Mouse (Mus musculus): ENCODE measurements around the gene Id2. TPM values are rescaled to one million over a fixed set of nuclear protein-coding genes. Genes with fewer than 3 reads are reported as not detected.
A peak's percentile ranks its signal among the peaks of the same experiment; 100 is the strongest.

Id2 gene
- total RNA-seq, 2 experiments from 2014 or later, result 10.3 to 40.7 TPM

DNA sequence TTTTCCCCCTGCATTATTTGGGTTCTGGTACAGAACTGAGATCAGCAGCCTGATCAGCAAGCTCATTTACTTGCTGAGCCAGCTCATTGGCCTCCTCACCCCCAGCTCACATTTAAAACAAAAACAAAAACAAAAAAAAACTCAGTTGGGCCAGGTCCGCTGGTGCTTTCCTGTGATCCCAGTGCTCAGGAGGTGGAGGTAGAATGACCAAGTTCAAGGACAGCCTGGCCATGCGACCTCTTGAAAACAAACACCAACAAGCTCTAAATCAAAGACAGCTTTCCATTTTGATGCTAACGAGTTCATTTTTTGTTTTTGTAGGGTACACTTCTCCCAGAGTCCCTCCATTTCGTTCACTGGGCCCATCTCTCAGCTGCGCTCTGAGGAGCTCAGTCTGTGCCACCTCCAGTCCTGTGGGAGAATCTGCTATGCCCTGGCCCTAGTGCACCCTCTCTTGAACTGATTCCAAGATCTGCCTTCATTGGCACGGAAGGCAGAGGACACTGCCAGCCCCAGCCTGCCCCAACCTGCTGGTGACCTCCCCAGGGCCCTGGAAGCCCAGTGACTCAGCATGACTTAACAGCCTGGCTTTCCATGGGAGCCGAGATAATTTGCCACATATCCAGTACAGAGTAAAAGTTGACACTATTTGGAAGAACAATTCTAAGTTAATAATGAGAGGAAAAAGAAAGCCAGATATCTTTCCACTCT, 13.2 kb upstream of the Id2 start:
- ATAC-seq (replicated peaks; ENCODE audit: low FRiP score, poor library complexity, severe bottlenecking), result no peak

DNA sequence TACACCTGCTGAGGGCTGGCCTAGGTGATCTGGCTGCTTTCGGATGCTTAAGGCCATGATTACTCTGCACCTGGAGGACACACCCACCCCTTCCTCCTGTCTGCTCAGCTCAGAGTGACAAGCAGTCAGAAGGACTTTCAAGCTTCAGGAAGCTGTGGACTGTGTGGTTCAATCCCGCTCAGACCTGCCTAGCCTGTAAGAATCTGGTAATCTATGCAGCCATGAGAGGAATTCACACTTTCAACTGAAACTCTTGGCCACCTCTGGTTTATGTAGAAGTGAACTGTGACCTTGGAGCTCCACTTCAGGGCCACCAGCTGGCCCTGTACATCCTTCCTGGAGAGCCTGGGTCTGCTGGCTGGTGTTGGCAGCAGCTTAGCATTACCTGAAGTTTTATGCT, 11.9 kb upstream of the Id2 start:
- no peak for ATAC-seq (replicated peaks; ENCODE audit: low FRiP score, poor library complexity, severe bottlenecking)

DNA sequence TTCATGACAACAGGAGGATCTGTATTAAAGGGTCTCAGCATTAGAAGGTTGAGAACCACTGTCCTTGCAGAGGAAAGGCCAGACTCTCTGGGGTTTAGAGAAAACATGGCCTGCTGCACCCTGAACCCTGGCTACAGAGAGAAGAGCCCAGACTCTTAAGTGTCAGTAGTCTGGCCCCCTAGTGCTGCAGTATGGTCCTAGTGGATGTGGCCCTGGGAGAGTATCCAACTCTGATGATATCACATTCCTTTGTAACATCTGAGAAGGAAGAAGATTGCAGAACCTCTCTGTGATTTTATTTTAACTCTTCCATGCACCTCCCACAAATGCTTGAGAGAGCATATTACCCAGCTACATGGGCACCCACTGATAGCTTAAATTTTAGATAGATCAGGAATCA, 7.6 kb upstream of the Id2 start:
- no peak for ATAC-seq (replicated peaks; ENCODE audit: low FRiP score, poor library complexity, severe bottlenecking)

DNA sequence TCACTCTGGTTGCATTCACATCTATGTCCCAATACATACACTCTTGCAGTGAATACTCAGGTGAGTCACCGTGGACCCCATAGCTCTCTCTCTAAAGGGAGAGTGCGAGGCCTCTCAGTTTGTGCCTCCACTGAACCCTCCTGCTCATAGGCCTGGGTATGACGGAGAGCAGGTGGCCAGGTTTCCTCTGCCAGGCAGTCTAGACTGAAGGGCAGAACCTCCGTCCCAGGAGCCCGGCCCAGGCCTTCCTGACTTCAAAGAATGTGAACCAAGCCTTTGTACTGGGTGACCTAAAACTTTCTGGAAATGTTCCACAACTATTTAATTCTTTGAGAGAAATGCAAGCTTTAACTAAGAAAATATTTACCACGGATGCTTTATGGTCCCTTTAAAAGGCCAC, 7.0 kb upstream of the Id2 start:
- no peak for ATAC-seq (replicated peaks; ENCODE audit: low FRiP score, poor library complexity, severe bottlenecking)

DNA sequence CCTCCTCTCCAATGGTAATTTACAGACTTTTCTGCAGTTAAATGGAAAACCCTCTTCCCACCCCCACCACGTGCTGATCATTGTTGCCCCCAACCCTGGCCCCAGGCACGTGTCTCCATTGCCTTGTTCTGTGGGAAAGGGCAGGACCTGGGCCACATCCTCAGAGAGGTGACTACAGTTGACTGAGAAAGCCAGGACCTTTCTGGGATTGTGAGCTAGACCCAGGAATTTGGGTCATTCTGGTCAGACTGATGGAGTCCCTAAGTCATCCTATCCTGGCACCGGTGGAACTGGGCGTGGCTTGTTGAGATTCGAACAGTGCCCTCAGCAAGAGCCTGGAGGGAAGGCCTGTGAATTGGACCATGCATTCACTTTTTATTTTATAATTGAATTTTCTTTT, 4.4 kb upstream of the Id2 start:
- ATAC-seq (replicated peaks; ENCODE audit: low FRiP score, poor library complexity, severe bottlenecking), result no peak

DNA sequence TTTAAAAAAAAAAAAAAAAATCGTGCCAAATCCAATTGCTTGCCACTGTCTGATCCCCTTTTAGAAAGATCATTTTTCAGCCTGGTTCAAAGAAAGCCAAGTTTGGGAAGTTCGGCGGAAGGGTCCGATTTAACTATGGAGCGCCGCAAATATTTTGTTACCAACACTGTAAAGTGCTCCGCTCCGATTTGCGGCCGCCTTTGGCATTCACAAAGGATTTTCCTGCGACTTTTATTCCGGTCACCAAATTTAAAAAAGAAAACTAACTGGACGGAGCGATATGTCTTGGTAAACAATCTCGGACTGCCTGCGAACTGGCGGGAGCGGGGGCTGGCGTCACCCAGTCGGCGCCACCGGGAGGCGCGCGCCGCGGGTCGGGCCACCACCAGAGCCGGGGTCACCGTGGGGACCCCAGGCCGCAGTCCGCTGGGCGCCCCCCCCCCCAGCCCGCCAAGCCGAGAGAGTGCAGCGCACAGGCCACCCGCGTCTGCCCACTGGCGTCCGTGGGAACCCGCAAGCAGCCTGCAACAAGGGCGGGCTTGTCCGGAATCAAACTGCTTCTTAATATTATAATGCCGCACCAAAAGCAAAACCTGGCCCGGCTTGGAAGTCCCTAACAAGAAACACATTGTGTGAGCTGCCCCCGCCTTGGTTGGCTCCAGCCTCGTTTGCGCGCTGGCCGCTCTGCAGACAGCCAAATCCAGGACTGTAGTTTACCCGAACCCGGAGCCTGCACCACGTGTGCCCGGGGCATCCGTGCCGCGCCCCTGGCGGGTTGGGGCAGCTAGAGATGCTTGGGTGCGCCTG, 3.7 kb upstream of the Id2 start:
- no peak for ATAC-seq (replicated peaks; ENCODE audit: low FRiP score, poor library complexity, severe bottlenecking)

DNA sequence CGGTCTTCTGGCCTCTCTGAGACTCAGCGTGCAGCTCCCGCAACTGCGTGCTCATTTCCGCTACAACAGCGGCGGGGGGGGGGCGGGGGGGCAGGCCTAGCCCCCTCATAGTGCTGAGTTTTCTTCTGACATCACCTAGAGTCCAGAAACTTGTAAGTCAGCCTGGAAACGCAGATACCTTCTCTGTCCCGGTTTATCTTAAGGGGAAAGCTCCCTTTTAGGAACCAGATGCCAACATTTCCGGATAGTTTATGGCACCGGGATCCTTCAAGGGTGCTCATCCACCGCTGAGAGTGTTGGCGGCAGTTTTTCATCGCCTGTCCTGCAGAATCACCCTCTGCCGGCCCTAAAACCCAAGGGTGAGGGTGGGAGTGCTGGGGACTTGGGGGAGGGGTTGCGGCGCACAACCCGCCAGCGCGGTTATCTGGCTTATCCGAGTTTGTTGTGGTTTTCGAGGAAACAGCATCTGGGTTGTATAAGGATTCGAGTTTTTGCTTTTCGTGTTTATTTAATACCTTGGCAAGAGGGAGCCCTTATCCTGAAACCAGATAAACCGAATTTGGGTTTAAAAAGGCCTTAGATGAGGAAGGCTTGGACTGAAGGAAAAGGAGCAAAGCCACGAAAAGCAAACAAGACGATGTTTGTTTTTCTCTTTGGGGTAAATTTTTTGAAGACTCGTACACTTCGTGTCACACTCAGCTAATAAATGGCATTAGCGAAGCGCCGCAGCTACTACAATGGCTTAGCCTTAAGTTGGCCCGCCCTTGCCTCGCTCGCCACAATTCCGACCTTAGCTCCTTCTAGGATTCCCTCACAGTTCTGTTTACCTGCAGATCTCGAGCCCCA, 2.8 kb upstream of the Id2 start:
- ATAC-seq (replicated peaks; ENCODE audit: low FRiP score, poor library complexity, severe bottlenecking), result no peak

DNA sequence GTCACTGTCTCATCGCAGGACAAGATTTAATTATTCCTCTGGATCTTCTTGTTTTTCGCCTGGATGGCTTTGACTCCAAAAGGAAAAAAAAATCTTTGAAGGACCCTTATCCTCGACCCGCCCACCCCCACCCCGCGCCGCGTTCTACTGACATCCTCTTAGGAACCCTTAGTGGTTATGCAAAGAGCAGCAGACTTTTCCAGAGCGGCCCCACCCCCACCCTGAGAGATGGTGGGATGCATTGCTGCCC, 2.3 kb upstream of the Id2 start:
- no peak for ATAC-seq (replicated peaks; ENCODE audit: low FRiP score, poor library complexity, severe bottlenecking)

DNA sequence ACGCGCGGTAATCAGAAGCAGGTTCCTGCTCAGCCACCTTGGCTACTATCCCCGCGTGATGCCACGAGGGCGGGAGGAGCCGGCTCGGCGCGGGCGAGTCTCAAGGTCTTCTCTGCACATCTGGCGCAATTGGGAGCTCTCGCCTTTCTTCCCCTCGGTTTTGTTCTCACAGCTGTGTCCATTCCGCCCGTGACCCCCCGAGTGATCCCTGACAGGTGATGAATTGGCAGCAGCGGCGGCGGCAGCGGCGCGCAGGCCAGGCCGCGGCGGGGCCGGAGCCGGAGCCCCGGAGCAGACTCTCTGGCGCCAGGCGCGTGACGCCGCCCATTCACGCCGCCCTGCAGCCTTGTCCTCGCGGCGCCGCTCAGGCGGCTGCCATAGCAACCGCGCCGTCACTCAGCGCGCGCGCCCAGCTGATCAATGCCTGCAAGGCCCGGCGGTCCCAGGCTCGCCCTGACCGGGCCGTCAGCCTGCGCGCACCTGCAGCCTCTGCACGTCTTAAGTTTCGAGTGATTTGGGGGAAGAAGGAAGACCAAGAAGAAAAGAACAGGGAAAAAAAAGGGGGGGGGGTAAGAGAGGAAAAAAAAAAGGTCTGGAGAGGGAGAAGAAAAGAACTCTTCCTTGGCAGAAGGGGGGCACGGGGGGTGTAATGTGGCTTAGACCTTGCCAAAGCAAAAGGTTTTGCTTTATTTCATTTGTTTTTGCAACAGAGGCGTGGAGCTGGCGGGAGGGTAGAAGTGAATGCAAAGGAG, 1.8 kb upstream of the Id2 start:
- ATAC-seq (replicated peaks; ENCODE audit: low FRiP score, poor library complexity, severe bottlenecking), result no peak

DNA sequence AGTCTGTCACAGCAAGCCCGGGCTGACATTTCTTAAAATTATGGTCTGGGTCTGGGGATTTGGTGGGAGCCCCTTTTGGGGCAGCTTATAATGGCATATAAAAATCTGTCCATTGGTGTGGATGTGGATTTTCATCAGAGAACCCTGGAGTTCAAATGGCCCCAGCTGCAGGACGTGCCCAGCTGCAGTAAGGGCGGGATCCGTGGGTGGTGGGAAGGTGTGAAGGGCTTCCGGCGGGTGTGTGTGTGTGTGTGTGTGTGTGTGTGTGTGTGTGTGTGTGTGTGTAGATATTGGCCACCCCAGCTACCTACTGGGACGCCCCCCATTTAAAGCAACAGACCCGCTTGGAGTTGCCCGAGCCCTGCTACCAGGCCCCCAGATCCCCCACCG, 1.2 kb upstream of the Id2 start:
- ATAC-seq (replicated peaks; ENCODE audit: low FRiP score, poor library complexity, severe bottlenecking), result no peak

DNA sequence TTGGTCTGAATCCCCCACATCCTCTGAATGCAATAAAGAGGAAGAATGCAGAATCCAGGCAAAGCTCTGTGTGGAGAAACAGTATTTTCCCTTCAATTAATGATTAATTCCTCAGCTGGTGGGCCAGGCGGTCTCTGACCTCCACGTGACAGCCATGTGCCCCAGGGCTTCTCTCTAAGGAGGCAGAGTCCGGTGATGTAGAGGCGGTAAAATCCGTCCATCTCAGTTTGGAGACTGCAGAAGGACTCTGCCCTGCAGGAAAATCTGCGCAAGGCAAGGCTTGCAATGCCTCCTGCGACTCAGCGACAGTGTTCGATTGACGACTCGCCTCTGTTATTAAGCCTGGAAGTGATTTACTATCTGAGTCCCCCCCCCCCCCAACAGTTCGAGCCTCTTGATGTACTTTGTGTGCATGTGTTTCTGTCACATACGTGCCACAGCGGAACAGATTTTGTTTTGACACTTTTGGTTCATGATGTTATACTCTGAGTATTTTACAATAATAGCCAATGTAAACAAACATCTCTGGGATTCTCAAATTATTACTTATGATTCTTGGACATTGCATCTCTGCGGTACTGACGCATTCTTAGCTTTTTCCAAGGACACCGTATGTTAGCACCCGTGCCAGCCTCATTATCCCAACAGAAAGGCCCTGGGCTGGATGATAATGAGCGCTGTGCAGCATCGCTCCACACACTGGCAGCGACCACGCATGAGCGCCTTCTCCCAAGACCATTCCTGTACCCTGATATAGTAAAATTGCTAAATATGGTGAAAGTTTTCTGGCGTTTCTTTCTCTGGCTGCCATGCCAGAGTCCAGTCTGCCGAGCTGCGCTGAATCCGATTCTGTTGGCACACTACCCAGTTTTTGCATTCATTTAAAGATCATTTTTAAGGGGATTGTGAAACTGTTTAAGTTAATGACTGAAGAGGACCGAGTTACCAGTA, 545 bp upstream of the Id2 start:
- no peak for ATAC-seq (replicated peaks; ENCODE audit: low FRiP score, poor library complexity, severe bottlenecking)

DNA sequence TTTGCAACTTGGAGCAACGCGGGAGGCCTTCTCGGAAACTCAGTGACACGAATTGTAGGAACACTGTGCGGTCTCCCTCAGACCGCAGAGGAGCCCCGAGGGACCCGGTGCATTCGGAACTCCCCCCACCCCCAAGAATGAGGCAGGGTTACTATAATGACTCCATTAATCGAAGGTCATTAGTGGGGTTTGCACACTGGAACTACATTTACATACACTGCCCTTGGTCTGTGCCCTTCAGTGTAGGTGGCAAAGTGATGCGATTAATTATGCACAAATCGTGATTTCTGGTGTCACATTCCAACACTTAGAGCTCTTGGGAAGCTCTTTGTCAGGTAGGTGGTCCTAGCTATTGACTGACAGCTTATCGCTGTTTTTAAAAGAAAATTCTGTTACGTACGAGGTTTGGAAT, 294 bp downstream of the Id2 start:
- no peak for ATAC-seq (replicated peaks; ENCODE audit: low FRiP score, poor library complexity, severe bottlenecking)

DNA sequence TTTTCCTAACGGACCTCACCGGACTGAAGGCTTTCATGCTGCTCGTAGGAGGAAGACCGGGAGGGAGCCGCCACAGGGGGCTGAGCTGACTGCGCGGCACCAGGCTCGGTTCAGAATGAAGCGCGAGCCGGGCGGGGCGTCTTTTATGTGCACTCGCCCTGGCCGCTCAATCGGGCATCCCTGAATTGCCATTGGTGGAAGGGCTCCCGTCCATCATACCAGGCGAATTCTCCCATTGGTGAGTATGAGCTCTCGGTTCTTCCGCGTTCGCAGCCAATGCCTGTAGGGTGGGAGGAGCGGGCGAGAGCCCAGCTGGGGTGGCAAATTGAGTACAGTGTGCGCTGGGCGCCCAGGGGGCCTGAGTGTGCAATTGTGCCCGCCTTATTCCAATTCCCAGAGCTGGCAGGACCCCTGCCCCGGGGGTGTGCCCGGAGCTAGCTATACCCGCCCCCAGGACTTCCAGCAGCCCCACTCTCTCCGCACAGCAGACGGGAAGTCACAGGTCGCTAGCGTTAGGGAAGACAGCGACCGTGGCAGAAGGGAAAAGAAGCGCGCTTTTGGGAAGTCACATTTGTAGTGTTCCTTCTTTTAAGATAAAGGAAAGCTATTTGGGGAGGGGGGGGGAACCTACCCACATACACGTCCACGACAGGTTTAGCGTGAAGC, 833 bp downstream of the Id2 start:
- peak; percentile 71 for ATAC-seq (replicated peaks; ENCODE audit: low FRiP score, poor library complexity, severe bottlenecking)

DNA sequence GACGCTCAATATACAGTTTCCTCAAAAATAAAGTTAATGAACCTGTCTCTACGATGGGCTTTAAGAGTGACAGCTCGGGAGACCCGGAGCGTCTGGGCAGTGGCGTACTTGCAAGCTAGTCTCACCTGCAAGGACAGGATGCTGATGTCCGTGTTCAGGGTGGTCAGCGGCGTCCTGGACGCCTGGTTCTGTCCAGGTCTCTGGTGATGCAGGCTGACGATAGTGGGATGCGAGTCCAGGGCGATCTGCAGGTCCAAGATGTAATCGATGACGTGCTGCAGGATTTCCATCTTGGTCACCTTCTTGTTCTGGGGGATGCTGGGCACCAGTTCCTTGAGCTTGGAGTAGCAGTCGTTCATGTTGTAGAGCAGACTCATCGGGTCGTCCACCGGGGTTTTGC, 1.4 kb downstream of the Id2 start:
- no peak for ATAC-seq (replicated peaks; ENCODE audit: low FRiP score, poor library complexity, severe bottlenecking)

DNA sequence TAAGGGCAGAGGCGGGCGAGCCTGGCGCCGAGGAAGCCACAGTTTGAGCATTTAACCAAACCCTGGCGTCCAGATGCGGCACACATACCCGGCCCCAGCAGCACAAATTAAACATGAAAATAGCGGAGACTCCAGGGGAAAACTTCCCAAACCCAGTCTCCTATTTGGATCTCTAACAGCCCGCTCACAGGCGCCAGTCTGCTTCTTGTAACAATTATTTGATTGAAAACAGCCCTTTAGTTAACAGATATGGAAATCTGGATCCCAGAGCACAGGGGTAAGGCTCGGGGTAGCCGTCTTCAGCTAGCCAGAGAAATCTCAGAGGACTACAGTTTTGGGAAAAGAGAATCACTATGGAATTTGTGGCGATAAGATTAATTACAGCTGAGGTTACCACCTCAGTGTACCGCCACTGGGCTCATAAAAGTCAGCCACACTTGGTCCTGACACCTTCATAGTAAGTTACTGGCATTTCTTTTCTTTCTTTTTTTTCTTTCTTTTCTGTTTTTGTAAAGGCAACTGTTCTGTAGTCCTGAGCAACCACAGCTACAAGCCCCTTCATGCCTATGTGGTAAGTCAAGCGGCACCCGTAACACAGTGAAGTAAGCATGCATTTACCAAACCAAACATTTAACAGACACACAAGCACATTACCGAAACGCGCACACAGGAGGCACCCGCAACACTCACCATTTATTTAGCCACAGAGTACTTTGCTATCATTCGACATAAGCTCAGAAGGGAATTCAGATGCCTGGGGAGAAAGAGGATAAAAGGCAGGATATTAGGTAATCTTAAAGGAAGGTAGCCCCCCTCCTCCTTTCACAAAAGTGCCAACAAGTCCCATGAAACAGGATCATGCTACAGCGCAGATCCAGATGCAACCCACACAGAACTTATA, 2.1 kb downstream of the Id2 start:
- ATAC-seq (replicated peaks; ENCODE audit: low FRiP score, poor library complexity, severe bottlenecking), result no peak

DNA sequence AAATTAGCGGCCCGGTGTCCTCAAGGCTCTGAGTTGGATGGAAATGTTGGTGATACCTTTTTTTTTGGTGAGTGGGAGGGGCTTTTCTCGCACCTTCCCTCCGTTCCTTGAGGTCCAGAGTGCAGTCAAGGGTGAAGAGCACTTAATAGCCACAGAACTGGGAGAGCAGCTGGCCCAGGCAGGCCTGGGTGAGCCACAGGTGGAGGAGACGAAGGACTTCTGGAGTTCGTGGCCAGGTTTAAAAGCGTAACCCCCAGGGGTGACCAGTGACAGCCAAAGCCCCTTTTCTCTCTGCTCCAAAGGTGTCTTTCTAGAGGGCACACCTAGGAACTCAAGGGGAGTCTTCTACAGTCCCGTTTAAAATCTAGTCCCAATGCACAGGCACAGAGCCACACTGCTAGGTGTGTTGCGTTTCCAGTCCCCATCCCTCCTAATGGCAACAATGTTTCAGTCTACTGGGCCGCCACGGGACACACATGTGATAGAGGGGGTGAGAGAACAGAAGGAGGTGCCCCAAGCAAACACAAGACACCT, 3.6 kb downstream of the Id2 start:
- no peak for ATAC-seq (replicated peaks; ENCODE audit: low FRiP score, poor library complexity, severe bottlenecking)

DNA sequence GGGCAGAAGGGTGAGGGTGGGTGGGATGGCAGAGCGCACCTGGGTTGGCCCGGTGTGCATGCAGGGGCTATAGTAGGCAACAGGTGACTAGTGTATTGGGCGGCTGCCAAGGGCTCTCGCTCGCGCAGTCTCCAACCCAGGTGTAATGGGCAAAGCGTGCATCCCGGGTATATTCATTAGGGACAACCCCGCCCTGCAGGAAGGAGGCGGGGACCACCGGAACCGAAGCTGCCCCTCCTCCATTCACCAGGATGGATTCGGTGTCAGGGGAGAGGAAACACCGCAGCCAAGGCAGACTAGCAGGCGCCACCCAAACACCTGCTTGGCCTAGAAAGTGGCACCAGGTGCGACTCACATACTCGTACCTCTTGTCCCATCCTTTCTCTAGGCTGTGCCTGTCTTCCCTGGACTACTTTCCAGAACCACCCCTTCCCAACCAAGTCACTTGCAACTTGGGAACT, 4.2 kb downstream of the Id2 start:
- no peak for ATAC-seq (replicated peaks; ENCODE audit: low FRiP score, poor library complexity, severe bottlenecking)
